18 mouse cellular contexts compared by ENCODE assay signal in the genomic region with DNA sequence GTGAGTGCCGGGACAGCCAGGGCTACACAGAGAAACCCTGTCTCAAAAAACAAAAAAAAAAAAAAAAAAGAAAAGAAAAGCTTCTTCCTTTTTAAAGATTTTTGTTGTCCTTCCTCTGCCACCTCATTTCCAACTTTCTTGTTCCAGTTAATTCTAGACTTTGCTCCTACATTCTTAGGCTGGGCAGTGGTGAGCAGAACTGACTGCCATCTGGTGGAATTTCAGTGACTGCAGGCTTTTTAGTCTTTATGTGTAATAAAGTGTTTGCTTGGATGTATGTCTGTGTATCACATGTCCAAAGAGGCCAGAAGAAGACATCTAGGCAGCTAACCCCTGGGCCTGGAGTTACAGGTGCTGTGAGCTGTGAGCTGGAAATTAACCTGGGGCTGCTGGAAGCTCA. TPM values are rescaled to one million over a fixed set of nuclear protein-coding genes. Genes with fewer than 3 reads are reported as not detected.
DNase-seq lines count a peak whose midpoint lies in the region; ATAC-seq and TF ChIP-seq lines count a peak whose summit lies in the region.
"Had no signal": no experiment of that assay in that cellular context is flagged by ENCODE, and none has a peak within 500 bp of the region (broad histone marks: within the 10 kb centered on the region; RNA-seq: fewer than 3 reads in every experiment).

No protein-coding gene starts in this region.

- no peaks in the 10 kb centered on the region for H3K9me3 ChIP-seq in heart, postnatal 0 days (replicated peaks; ENCODE audit: control insufficient read depth, low read length)
- H3K9me3 ChIP-seq: heart, embryonic 12.5 days; hindbrain, embryonic 10.5 days; liver, embryonic 15.5 days; midbrain, embryonic 12.5 days had no signal

- no peak overlapping the region for H3K4me3 ChIP-seq in heart, postnatal 0 days (ENCODE audit: low read depth, low read length)
- H3K4me3 ChIP-seq in left cerebral cortex, adult 2 months, result no peak overlapping the region
- H3K4me3 ChIP-seq: heart, embryonic 12.5 days; hindbrain, embryonic 10.5 days; liver, embryonic 15.5 days; midbrain, embryonic 12.5 days had no signal

- H3K27me3 ChIP-seq in heart, postnatal 0 days (ENCODE audit: control insufficient read depth, insufficient read depth, low read length), result 0 out of 2 replicates have a peak, but pooled peaks cover 3% of the 10 kb centered on the region
- H3K27me3 ChIP-seq in Patski, result no peaks in the 10 kb centered on the region

- H3K27ac ChIP-seq in heart, postnatal 0 days (ENCODE audit: low read depth), result no peak overlapping the region
- no peak overlapping the region for H3K27ac ChIP-seq in left cerebral cortex, adult 2 months
- H3K27ac ChIP-seq: hindbrain, embryonic 10.5 days; liver, embryonic 15.5 days; macrophage; midbrain, embryonic 12.5 days had no signal

- in situ Hi-C loops in Patski (cut with MboI; ENCODE audit: low pct_unique_long_range_greater_than_20kb), result no loop called here

- no peak overlapping the region for H3K9ac ChIP-seq in heart, postnatal 0 days (replicated peaks; ENCODE audit: low read depth, low read length)
- H3K9ac ChIP-seq: heart, embryonic 12.5 days; liver, embryonic 15.5 days; midbrain, embryonic 12.5 days had no signal

- intact Hi-C loops in heart, postnatal 25 days (cut with DNase I), result no loop called here
- intact Hi-C loops in left cerebral cortex, adult 2 months (cut with DNase I), result no loop called here

- TF ChIP-seq EP300 in heart, postnatal 0 days (IDR thresholded peaks at IDR 0.05; ENCODE audit: low read depth), result no peak

- no peak overlapping the region for H3K4me2 ChIP-seq in heart, postnatal 0 days (ENCODE audit: low read depth, low read length)
- H3K4me2 ChIP-seq: heart, embryonic 12.5 days; liver, embryonic 15.5 days; midbrain, embryonic 12.5 days had no signal

- CTCF ChIA-PET in Patski (lab: Charles Lee), result no interaction called here

- H3K4me1 ChIP-seq in heart, postnatal 0 days (ENCODE audit: control insufficient read depth, insufficient read depth), result no peaks in the 10 kb centered on the region
- H3K4me1 ChIP-seq: heart, embryonic 12.5 days; hindbrain, embryonic 10.5 days; midbrain, embryonic 12.5 days had no signal

- TF ChIP-seq CTCF in heart, postnatal 0 days (IDR thresholded peaks at IDR 0.05; ENCODE audit: low read depth), result peak; percentile 26
- peak; percentile 47 for TF ChIP-seq CTCF in left cerebral cortex, adult 2 months (IDR thresholded peaks at IDR 0.05)
- peak; percentile 37 for TF ChIP-seq CTCF in Patski (IDR thresholded peaks at IDR 0.05)

- WGBS in heart, postnatal 0 days, result 89% methylated on average over 1 of the region's 1 CpGs

- POLR2A ChIA-PET in Patski (lab: Charles Lee), result interaction anchor here (0.7 kb wide), 1 partner anchor 11 kb away, joined by 3 read pairs; a partner anchor contains a TSS

- H3K36me3 ChIP-seq in heart, postnatal 0 days (replicated peaks; ENCODE audit: control insufficient read depth, insufficient read depth, low read length), result peaks cover 31% of the 10 kb centered on the region

- DNase-seq in heart, postnatal 0 days (ENCODE audit: low spot score), result no peak
- no peak for DNase-seq in heart, postnatal 25 days (ENCODE audit: low spot score)
- DNase-seq in left cerebral cortex, adult 2 months (ENCODE audit: extremely low spot score in 1 of 2, low spot score in 2 of 2), result no peak
- DNase-seq in left cerebral cortex, adult 11 months (ENCODE audit: low spot score), result no peak
- DNase-seq in 3T3-L1 (ENCODE audit: low read depth, low spot score) (peak; percentile 50), Patski (ENCODE audit: low read depth, low spot score) (no peak)
- no peak for DNase-seq in cerebellum, adult 9-11 months
- no peak for DNase-seq in ovary, adult 18-20 months (ENCODE audit: low spot score)
- DNase-seq: cerebellum, adult 11 months; cerebellum, postnatal 36 days; gastrocnemius, postnatal 36 days; right cerebral cortex, postnatal 25 days; thymus, postnatal 4 days had no signal

- ATAC-seq in heart, postnatal 0 days (ENCODE audit: insufficient read depth, low read depth), result no peak
- ATAC-seq in Patski, result no peak

RNA-seq across cellular contexts. Expression of a gene that starts 4.9 kb away (rescaled TPM):
- 105 and 108 TPM in 2 replicates for total RNA-seq in heart, postnatal 0 days (2014; rRNA removed; ENCODE audit: low replicate concordance)
- 86.4 and 91.2 TPM in 2 replicates for polyA plus RNA-seq in heart, postnatal 0 days (2015; fragmentation: Nextera tagmentation; extraction: Ambion mirVana)
- 100 to 1,000 TPM; 190 to 210 TPM for total RNA-seq in heart, postnatal 25 days (2021)
- 100 to 1,000 TPM; 176 to 177 TPM for total RNA-seq in left cerebral cortex, adult 2 months (2021)
- 192 TPM for polyA plus RNA-seq in Patski (2021)

RNA-seq across cellular contexts. Expression of a gene that starts 10.8 kb away (rescaled TPM):
- total RNA-seq in heart, postnatal 0 days (2014; rRNA removed; ENCODE audit: low replicate concordance), result 12.1 and 17.0 TPM in 2 replicates
- 6.9 and 7.6 TPM in 2 replicates for polyA plus RNA-seq in heart, postnatal 0 days (2015; fragmentation: Nextera tagmentation; extraction: Ambion mirVana)
- 10 to 100 TPM; 26.9 to 28.1 TPM for total RNA-seq in heart, postnatal 25 days (2021)
- 100 to 1,000 TPM; 100 to 107 TPM for total RNA-seq in left cerebral cortex, adult 2 months (2021)
- 69.2 TPM for polyA plus RNA-seq in Patski (2021)

RNA-seq across cellular contexts. Expression of a gene that starts 11.1 kb away (rescaled TPM):
- 62.5 and 101 TPM in 2 replicates for total RNA-seq in heart, postnatal 0 days (2014; rRNA removed; ENCODE audit: low replicate concordance)
- polyA plus RNA-seq in heart, postnatal 0 days (2015; fragmentation: Nextera tagmentation; extraction: Ambion mirVana), result 58.9 and 64.3 TPM in 2 replicates
- total RNA-seq in heart, postnatal 25 days (2021), result 10 to 100 TPM; 47.5 to 48.0 TPM
- 10 to 100 TPM; 58.6 to 66.4 TPM for total RNA-seq in left cerebral cortex, adult 2 months (2021)
- polyA plus RNA-seq in Patski (2021), result 118 TPM

RNA-seq across cellular contexts. Expression of a gene that starts 34.0 kb away (rescaled TPM):
- total RNA-seq in heart, postnatal 0 days (2014; rRNA removed; ENCODE audit: low replicate concordance), result 0.19 TPM in 1 of 2 replicates, not detected in the other
- 0.18 and 0.22 TPM in 2 replicates for polyA plus RNA-seq in heart, postnatal 0 days (2015; fragmentation: Nextera tagmentation; extraction: Ambion mirVana)
- 1 to 10 TPM in 1 of 2 experiments, under 1 TPM in 1; 0.98 to 1.5 TPM for total RNA-seq in heart, postnatal 25 days (2021)
- total RNA-seq in left cerebral cortex, adult 2 months (2021), result 10 to 100 TPM; 21.1 to 29.5 TPM
- 0.30 TPM for polyA plus RNA-seq in Patski (2021)

RNA-seq across cellular contexts. Expression of a gene that starts 44.7 kb away (rescaled TPM):
- total RNA-seq in heart, postnatal 0 days (2014; rRNA removed; ENCODE audit: low replicate concordance), result 16.8 and 23.4 TPM in 2 replicates
- 5.5 and 6.8 TPM in 2 replicates for polyA plus RNA-seq in heart, postnatal 0 days (2015; fragmentation: Nextera tagmentation; extraction: Ambion mirVana)
- total RNA-seq in heart, postnatal 25 days (2021), result under 1 TPM; 0.62 to 0.67 TPM
- 10 to 100 TPM; 12.1 to 16.1 TPM for total RNA-seq in left cerebral cortex, adult 2 months (2021)
- 45.2 TPM for polyA plus RNA-seq in Patski (2021)
